Mouse (Mus musculus) embryonic facial prominence, embryonic 14.5 days (tissue): ENCODE data around the gene Polr2c. TPM values are rescaled to one million over a fixed set of nuclear protein-coding genes. Genes with fewer than 3 reads are reported as not detected.

ENCODE experiments used
- ATAC-seq: fragments of 200-750 bp; cut with Nextera tagmentation; 2 replicates; pipeline ENCODE4 v1.8.0; 2017; ENCODE audit warnings: low read depth, moderate number of reproducible peaks, moderate TSS enrichment
- DNase-seq: peaks from one replicate; pipeline ENCODE4 v3.0.0-alpha.2; 2015; ENCODE audit warnings: low spot score
- H3K27ac ChIP-seq: fragments of 300-500 bp; sonication (generic); replicated peaks from 2 replicates; pipeline ENCODE4 v1.5.1; 2014; ENCODE audit warnings: low read depth, mild to moderate bottlenecking, low read length, moderate library complexity
- H3K27me3 ChIP-seq: fragments of 300-500 bp; sonication (generic); replicated peaks from 2 replicates; pipeline ENCODE4 v1.6.1; 2014; ENCODE audit warnings: low read length; ENCODE audit not compliant: control insufficient read depth, insufficient read depth
- H3K36me3 ChIP-seq: fragments of 300-500 bp; sonication (generic); 2 replicates; pipeline ENCODE4 v1.6.1; 2014; ENCODE audit warnings: low read length, mixed read lengths; ENCODE audit not compliant: control insufficient read depth, insufficient read depth
- H3K4me1 ChIP-seq: fragments of 300-500 bp; sonication (generic); 2 replicates; pipeline ENCODE4 v1.6.1; 2014; ENCODE audit warnings: antibody characterized with exemption, low read length; ENCODE audit not compliant: control insufficient read depth, insufficient read depth
- H3K4me2 ChIP-seq: fragments of 300-500 bp; sonication (generic); 2 replicates; pipeline ENCODE4 v1.6.1; 2014; ENCODE audit warnings: low read depth, mild to moderate bottlenecking, low read length, moderate library complexity, mixed read lengths
- H3K4me3 ChIP-seq: fragments of 300-500 bp; sonication (generic); 2 replicates; pipeline ENCODE4 v1.5.1; 2014; ENCODE audit warnings: low read depth, mild to moderate bottlenecking, low read length
- H3K9ac ChIP-seq: fragments of 300-500 bp; sonication (generic); 2 replicates; pipeline ENCODE4 v1.6.1; 2014; ENCODE audit warnings: low read depth, mild to moderate bottlenecking, low read length, moderate library complexity, mixed read lengths
- H3K9me3 ChIP-seq: fragments of 300-500 bp; sonication (generic); 2 replicates; pipeline ENCODE4 v1.6.1; 2016; ENCODE audit warnings: low read length; ENCODE audit not compliant: control insufficient read depth
- WGBS: fragments of 180-500 bp; shearing (Covaris S2); extraction: QIAGEN DNeasy Blood & Tissue Kit; methylation state at CpG from one replicate; pipeline ENCODE4 v1.1.7; 2014; 5-methylcytosine and 5-hydroxymethylcytosine counted together
- polyA plus RNA-seq: library from polyadenylated mRNA; unstranded; fragments of >200 nt; fragmentation: Nextera tagmentation; extraction: Ambion mirVana; gene quantifications from 2 replicates; pipeline ENCODE4 v1.2.1, GENCODE M21; 2014

The Polr2c gene
- polyA plus RNA-seq: 121 and 129 TPM in 2 replicates

DNA sequence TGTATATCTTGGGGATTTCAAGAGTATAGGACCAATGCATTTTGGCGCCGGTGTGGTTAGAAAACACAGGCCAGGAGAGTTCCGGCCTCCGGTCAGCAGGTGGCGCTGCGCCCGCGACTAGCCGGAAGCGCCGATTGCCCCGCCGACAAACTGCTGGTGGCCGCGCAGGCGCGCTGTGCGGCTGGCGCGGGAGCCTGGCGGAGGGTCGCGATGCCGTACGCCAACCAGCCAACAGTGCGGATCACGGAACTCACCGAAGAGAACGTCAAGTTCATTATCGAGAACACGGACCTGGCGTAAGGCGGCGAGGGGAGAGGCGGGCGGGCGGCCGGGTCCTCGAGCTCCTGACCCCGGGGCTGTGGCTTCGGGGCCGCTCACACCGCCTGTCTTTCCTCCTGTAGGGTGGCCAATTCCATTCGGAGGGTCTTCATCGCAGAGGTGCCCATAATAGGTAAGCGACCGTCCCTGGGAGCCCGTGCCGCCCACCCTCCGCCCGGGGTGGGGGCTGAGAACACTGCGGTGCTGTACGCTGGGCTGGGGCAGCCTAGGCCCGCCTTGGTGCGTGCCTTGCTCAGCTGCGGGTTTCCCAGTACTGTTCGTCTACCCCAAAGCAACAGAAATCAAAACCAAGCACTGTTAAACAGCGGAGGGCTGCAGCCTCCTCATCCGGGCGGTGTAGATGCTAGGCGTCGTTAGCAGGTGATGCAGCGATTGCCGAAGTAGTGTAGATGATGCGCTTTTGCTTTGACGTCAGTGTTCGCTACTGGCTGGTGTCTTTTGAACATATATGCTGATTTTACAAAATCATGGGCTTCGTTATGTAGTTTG, at the start of gene Polr2c:
Polr2c (plus strand) TSS at position 105 of the 828 bp plus-strand sequence.
- ATAC-seq: peak; percentile 84
- DNase-seq: peak; percentile 87
- under 1% methylated on average over 58 of the region's 68 CpGs for WGBS
- peak within 1 kb of the TSS; percentile 73 for H3K4me2 ChIP-seq
- peak within 1 kb of the TSS; percentile 93 for H3K9ac ChIP-seq
- no peaks in the 10 kb centered on the region for H3K9me3 ChIP-seq
- H3K36me3 ChIP-seq: peaks cover 42% of the 10 kb centered on the region
- H3K4me3 ChIP-seq: peak within 1 kb of the TSS; percentile 96
- no peaks in the 10 kb centered on the region for H3K4me1 ChIP-seq
- peak within 1 kb of the TSS; percentile 80 for H3K27ac ChIP-seq
- H3K27me3 ChIP-seq: no peaks in the 10 kb centered on the region

DNA sequence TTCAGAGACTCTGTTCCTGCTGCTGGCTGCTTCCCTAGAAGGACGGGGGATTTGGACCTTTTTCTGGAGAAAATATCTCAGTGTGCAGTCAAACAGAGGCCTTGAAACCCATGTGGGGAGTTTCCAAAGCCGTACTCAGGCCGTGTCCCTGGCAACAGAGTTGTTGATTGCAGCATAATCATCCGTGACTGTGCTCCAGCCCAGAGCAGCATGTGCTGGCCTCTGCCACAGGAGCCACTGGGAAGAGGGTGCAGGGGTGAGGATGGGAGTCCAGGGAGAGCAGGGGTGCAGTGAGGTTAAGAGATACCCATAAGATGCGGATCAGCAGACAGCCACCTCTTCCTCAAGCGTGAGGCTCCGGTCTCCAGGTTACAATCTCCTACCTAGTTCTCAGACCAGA, 49.7 kb upstream of the Polr2c start:
- no peak for DNase-seq
- 60% methylated on average over 7 of the region's 7 CpGs for WGBS

DNA sequence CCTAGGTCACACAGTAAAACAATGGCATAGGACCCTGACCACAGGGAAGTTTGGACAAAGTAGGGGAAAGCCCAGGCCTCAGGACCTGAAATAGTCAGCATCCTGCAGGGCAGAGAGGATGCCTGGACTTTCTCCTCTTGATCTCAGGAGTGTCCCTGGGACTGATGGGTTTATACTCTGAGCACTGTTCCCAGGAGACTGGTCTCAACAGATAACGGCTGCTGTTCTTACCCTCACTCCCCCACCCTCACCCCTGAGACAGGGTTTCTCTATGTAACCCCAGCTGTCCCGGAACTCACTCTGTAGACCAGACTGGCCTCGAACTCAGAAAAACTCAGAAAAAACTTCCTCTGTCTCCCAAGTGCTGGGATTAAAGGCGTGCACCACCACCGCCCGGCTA, 48.9 kb upstream of the Polr2c start:
- no peak overlapping the region for H3K9ac ChIP-seq
- H3K27me3 ChIP-seq: no peaks in the 10 kb centered on the region
- WGBS: 80% methylated on average over 6 of the region's 6 CpGs
- DNase-seq (no peak), ATAC-seq (no peak)
- H3K36me3 ChIP-seq: no peaks in the 10 kb centered on the region
- H3K9me3 ChIP-seq: no peaks in the 10 kb centered on the region
- H3K4me1 ChIP-seq: no peaks in the 10 kb centered on the region
- no peak overlapping the region for H3K4me2 ChIP-seq
- H3K4me3 ChIP-seq: no peak overlapping the region
- no peak overlapping the region for H3K27ac ChIP-seq

More for the DNA sequence above, 49.7 kb upstream of the Polr2c start:
- Histone ChIP-seq H3K9ac (no peak overlapping the region), H3K9me3 (no peaks in the 10 kb centered on the region), H3K27ac (no peak overlapping the region), H3K36me3 (no peaks in the 10 kb centered on the region), H3K4me3 (no peak overlapping the region), H3K4me2 (no peak overlapping the region), H3K27me3 (no peaks in the 10 kb centered on the region), H3K4me1 (no peaks in the 10 kb centered on the region)
- ATAC-seq: no peak

DNA sequence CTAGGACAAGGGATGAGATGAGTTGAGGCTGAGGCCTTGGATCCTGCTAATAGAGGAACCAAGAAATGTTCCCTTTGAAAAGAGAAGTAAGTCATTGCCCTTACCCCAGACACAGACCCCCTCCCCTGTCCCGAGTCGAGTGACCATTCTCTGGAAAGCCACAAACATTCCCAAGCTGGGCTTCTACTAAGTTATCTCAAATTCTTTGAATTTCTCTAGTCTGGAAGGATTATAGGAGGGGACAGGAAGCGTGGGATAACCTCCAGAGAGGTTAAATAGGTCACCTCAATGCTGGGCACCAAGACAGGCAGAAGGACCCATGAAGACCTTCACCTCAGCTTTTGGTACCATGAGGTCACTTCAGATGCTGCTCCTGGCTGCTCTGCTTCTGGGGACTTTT, 47.1 kb upstream of the Polr2c start, which contains the start of gene Ccl17:
Ccl17 (plus strand) TSS at position 301 of the 400 bp plus-strand sequence.
- H3K9ac ChIP-seq: no peak within 1 kb of the TSS
- no peak within 1 kb of the TSS for H3K4me2 ChIP-seq
- no peaks in the 10 kb centered on the region for H3K4me1 ChIP-seq
- WGBS: 63% methylated on average over 3 of the region's 3 CpGs
- H3K27me3 ChIP-seq: no peaks in the 10 kb centered on the region
- H3K9me3 ChIP-seq: no peaks in the 10 kb centered on the region
- ATAC-seq (no peak), DNase-seq (no peak)
- H3K4me3 ChIP-seq: no peak within 1 kb of the TSS
- H3K27ac ChIP-seq: no peak within 1 kb of the TSS
- no peaks in the 10 kb centered on the region for H3K36me3 ChIP-seq

DNA sequence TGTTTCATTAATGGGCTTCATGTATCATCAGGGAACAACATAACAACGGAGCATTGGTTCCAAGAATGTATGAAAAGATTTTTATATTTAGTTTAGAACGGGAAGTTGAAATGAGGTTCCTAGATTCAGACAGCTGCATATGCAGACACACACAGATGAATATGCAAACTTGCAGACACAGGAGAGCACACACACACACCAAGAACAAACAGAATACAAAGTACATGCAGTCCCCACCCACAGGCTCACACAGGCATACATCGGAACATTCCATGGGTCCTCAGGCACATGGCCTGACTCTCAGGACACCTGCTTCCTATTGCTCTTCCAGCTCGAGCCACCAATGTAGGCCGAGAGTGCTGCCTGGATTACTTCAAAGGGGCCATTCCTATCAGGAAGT, 46.4 kb upstream of the Polr2c start:
- no peaks in the 10 kb centered on the region for H3K4me1 ChIP-seq
- DNase-seq: no peak
- H3K4me2 ChIP-seq: no peak overlapping the region
- ATAC-seq: no peak
- 77% methylated on average over 5 of the region's 5 CpGs for WGBS
- H3K36me3 ChIP-seq: no peaks in the 10 kb centered on the region
- no peak overlapping the region for H3K9ac ChIP-seq
- H3K4me3 ChIP-seq: no peak overlapping the region
- no peak overlapping the region for H3K27ac ChIP-seq
- no peaks in the 10 kb centered on the region for H3K27me3 ChIP-seq
- H3K9me3 ChIP-seq: no peaks in the 10 kb centered on the region

DNA sequence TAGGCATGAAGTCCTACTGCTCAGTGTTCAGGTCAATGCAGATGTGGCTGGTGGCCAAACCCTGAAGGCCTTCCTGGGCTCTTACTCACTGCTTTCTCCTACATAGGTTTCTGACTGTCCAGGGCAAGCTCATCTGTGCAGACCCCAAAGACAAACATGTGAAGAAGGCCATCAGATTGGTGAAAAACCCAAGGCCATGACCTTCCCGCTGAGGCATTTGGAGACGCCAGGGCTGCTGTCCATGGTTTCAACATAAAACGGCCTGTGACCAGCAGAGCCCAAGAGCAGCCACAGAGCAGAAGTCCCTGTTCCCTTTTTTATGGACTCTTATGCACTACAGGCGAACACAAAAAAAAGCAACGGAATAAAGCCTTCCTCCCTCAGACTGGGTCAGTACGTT, 45.6 kb upstream of the Polr2c start:
- Histone ChIP-seq H3K27ac (no peak overlapping the region), H3K9ac (no peak overlapping the region), H3K4me2 (no peak overlapping the region), H3K4me3 (no peak overlapping the region), H3K27me3 (no peaks in the 10 kb centered on the region), H3K36me3 (no peaks in the 10 kb centered on the region), H3K4me1 (no peaks in the 10 kb centered on the region), H3K9me3 (no peaks in the 10 kb centered on the region)
- DNase-seq (no peak), ATAC-seq (no peak)
- WGBS: 70% methylated on average over 6 of the region's 6 CpGs

DNA sequence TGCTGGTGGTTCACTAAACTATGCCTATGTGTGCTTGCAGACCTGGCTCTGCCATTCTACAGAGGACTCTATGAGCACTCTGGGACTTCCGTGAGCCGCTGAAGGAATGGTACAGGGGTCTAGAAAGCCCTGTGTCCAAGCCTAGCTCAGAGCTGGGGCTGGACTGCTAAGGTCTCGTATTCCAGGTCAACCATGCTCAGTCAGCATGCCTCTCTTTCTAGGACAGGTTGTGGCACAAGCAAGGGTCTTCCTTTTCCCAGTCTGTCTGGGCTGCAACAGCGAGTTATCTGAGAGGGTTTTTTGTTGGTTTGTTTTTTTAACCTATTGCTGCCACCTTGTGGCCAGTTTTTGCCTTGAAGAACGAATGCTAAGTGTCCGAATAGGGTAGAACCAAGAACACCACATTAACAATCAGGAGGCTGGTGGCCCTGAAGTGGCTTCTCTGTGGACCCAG, 44.6 kb upstream of the Polr2c start:
- Histone ChIP-seq H3K27ac (no peak overlapping the region), H3K4me1 (no peaks in the 10 kb centered on the region), H3K4me2 (peak overlapping the region; percentile 39), H3K4me3 (no peak overlapping the region), H3K9ac (0 out of 2 replicates have a peak overlapping the region, but pooled peaks have one; percentile 16), H3K27me3 (no peaks in the 10 kb centered on the region), H3K36me3 (no peaks in the 10 kb centered on the region), H3K9me3 (no peaks in the 10 kb centered on the region)
- ATAC-seq (peak; percentile 65), DNase-seq (peak; percentile 91)
- 29% methylated on average over 6 of the region's 6 CpGs for WGBS

DNA sequence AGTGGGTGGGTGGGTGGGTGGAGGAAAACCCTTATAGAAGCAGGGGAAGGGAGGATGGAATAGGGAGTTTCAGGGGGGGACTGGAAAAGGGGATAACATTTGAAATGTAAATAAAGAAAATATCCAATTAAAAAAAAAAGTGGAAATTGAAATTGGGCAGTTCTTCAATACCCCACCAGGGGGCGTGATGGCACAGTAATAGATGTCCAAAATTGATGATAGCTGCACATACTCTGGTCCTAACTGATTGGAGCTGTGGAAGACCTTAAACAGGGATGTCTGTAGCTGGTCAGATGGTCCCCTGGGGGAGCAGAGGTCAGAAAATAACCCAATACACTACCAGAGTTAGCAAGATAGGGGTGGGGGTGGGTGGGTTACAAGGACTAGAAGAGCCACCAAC, 42.7 kb upstream of the Polr2c start:
- Histone ChIP-seq H3K27ac (no peak overlapping the region), H3K4me3 (no peak overlapping the region), H3K27me3 (no peaks in the 10 kb centered on the region), H3K4me2 (no peak overlapping the region), H3K9ac (no peak overlapping the region), H3K9me3 (no peaks in the 10 kb centered on the region), H3K4me1 (no peaks in the 10 kb centered on the region), H3K36me3 (no peaks in the 10 kb centered on the region)
- ATAC-seq (no peak), DNase-seq (no peak)
- 0% methylated on average over 1 of the region's 1 CpGs for WGBS

DNA sequence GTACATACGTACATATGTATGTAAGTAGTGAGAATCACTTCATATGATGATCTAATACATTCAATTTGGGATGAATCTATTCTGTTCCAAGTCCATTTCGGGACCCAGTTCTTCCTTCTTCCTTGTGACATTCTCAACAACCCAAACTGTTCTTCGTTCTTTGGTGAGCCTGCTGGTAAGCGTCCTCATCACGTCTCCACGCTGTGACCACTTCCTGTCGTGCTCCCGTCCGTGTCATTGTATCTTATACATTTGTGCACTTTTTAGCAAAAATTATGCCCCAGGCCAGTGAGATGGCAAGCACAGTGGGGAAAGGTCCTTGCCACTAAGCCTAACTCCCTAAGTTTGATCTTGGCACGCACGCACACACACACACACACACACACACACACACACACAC, 39.3 kb upstream of the Polr2c start:
- 90% methylated on average over 11 of the region's 11 CpGs for WGBS

More for the DNA sequence above, 39.3 kb upstream of the Polr2c start:
- Histone ChIP-seq H3K9me3 (no peaks in the 10 kb centered on the region), H3K27ac (no peak overlapping the region), H3K4me2 (no peak overlapping the region), H3K9ac (no peak overlapping the region), H3K36me3 (peaks cover 20% of the 10 kb centered on the region), H3K4me1 (no peaks in the 10 kb centered on the region), H3K27me3 (no peaks in the 10 kb centered on the region), H3K4me3 (no peak overlapping the region)
- no peak for DNase-seq
- ATAC-seq: no peak
